Mouse (Mus musculus): ENCODE data around the gene S100a6.

S100a6 gene

DNA sequence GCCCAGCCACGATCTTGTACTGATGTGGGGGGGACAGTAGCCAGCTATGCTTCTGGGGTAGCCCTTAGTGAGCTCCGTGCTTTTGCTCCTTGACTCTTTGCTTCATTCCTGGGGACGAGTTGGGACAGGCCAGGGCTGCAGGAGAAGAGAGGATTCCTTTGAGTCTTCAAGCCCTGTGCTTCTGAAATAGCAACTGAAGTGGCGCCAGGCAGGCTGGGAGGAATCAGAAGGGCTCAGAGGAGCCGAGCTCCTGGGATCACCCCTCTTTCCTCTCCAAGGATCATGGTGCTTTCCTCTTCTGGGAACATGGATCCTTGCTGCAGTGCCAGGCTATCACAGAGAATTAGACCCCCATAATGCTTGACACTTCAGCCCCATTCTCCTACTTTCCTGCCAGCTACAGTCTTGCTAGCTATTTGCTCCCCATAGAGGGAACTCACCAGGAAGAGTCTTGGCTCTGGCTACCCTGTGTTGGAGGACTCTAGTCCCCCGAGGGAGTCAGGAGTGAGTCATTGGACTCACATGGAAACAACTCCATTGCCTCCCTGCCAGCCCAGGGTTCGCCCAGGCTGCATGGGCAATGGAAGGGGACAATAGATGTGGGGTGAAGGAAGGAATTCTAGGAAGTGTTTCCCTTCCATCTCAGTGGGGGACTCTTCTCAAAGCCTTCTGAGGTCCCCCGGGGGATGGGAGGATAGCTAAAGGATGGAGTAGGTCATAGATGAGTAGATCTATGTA, 12.1 kb upstream of the S100a6 start:
- no peak for DNase-seq (ENCODE audit: low spot score in 2 of 2)

DNA sequence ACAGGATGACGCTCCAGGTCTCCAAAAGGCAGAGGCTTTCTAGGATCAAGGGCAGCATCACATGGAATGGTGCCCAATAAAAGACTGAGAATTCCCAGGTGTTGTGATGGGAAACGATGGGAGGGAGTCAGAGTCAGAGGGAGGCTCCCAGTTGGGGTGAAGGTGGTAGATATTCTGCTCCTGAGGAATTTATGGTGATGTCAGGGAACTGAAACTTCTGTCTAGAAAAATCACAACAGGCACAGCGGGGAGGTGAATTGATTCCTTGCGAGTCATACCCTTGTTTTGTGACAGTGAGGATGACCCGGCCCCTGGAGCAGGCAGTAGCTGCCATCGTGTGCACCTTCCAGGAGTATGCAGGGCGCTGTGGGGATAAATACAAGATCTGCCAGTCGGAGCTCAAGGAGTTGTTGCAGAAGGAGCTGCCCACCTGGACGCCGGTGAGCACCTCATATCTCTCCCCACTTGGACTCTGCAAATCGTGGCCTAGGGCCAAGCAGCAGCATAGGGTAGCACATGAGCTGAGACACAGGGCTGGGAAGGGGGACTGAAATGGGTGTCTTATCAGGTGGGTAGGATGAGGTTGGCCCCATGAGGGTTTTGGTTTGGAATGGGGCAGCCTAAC, 11.1 kb upstream of the S100a6 start, which contains the start of gene Gm42674:
Gene Gm42674, plus strand, starts transcription at position 419 of the 625 bp plus-strand sequence.
- DNase-seq (ENCODE audit: low spot score in 2 of 2), result no peak

GRCm38 (mm10) chr3:90603623-90604022, 9.1 kb upstream of the S100a6 start, which contains the start of gene S100a4:
Gene S100a4 (plus strand): TSS chr3:90603771.
- DNase-seq (ENCODE audit: low spot score in 2 of 2), result no peak

DNA sequence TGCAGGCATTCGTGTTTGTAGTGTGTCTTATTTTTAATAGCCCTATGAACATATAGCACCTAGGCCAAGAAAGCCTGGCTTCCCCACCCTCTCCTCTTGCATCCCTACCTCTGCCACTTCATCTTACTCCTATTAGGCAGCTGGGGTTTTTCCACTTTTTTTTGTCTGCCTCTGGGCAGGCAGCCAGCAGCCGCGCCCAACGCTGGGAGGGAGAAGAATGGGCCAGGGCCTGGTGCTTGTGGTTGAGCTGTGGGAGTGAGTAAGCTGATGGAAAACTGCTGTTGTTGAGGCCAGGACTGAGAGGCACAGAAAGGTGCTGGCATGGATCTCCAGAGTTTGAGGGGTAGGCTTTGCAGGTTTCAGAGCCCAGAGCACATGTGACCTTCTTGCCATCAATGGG, 8.3 kb upstream of the S100a6 start:
- DNase-seq (ENCODE audit: low spot score in 2 of 2), result peak in 1 of 2 experiments; percentile 49

GRCm38 (mm10) chr3:90605049-90605448, 7.6 kb upstream of the S100a6 start:
- no peak for DNase-seq (ENCODE audit: low spot score in 2 of 2)

DNA sequence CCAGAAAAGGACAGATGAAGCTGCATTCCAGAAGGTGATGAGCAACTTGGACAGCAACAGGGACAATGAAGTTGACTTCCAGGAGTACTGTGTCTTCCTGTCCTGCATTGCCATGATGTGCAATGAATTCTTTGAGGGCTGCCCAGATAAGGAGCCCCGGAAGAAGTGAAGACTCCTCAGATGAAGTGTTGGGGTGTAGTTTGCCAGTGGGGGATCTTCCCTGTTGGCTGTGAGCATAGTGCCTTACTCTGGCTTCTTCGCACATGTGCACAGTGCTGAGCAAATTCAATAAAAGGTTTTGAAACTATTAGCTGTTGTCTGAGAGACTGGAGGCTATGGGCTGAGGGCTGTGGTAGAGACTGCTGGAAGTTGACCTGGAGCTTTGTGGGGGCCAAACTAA, 6.9 kb upstream of the S100a6 start:
- DNase-seq (ENCODE audit: low spot score in 2 of 2), result no peak

GRCm38 (mm10) chr3:90606185-90606584, 6.5 kb upstream of the S100a6 start:
- no peak for DNase-seq (ENCODE audit: low spot score in 2 of 2)

GRCm38 (mm10) chr3:90607361-90607760, 5.3 kb upstream of the S100a6 start:
- no peak for DNase-seq (ENCODE audit: low spot score in 2 of 2)

DNA sequence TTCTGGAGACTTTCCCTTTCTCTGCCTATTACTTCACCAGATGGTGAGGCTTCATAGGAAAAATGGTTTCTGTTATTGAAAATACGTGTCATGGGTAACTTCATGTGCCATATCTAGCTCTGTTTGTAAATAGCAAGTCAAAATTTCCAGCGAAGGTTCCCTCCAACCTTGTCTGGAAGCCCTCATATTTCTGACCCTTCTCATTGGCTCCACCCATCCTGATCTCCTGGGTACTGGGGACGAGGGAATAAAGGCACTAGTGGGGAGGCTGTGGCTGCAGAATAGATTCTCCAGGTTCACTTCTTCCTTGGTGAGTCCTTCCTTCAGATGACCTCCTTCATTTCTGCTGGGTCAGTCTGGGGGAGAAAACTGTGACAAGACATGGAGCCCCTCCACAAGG, 4.5 kb upstream of the S100a6 start, which contains the start of gene S100a5:
Gene S100a5, plus strand, starts transcription at position 301 of the 400 bp plus-strand sequence.
- no peak for DNase-seq (ENCODE audit: low spot score in 2 of 2)

DNA sequence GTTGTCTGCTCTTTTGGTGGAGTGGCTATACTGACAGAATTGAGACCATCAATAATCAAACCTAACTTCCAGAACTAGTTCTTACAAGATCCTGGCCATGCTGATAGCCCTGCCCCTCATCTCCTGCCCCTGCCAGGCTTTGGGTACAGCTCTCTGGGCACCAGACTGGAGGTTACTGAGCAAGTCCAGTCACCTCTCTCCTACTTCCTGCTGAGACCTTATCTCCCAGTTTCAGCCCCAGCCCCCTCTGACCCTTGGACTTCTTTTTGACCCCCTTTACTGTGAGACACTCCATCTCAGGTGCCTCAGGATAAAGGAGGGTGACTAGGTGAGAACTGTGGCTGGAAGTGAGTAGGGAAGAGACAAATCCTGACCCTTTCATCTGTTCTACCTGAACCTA, 3.6 kb upstream of the S100a6 start:
- no peak for DNase-seq (ENCODE audit: low spot score in 2 of 2)

DNA sequence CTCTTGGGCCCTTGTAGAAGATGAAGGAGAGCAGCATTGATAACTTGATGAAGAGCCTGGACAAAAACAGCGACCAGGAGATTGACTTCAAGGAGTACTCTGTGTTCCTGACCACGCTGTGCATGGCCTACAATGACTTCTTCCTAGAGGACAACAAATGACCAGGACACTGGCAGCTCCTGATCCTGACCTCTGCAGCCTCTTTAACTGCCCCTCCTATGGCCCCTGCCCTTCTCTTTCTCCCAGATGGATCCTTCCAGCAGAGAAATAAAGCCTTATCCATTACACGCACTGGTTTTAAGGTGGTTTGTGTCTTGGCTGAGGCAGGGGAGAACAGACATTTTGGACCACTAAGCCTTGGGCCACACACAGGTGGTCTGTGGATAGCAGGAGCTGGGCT, 1.2 kb upstream of the S100a6 start:
- DNase-seq (ENCODE audit: low spot score in 2 of 2), result no peak

GRCm38 (mm10) chr3:90612061-90612460, 621 bp upstream of the S100a6 start:
- no peak for DNase-seq (ENCODE audit: low spot score in 2 of 2)

DNA sequence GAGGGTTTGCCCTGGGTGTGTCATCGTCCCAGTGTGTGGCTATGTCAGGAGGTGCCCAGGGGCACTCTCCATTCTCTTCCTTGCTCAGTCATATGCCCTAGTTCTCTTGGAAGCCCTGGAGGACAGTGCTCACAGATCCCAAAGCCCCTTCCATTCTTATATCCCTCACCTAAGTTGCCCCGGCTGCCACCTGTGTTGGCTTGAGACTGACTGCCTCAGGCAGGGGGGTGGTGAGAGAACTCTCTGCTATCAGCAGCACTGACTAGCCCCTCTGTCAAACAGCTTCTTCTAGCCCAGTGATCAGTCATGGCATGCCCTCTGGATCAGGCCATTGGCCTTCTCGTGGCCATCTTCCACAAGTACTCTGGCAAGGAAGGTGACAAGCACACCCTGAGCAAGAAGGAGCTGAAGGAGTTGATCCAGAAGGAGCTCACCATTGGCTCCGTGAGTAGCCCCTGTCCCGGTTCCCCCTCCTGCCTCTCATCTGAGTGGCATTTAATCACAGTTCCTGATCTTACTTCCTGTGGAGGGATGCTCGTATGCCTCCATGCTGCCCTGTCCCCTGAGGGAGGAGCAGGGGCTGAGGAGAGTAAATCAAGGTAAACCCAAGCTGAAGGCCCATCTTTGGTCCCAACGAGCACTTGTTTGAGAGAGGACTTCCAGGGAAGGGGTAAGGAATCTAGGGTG, 922 bp downstream of the S100a6 start:
- DNase-seq (ENCODE audit: low spot score in 2 of 2), result no peak

- DNase-seq (ENCODE audit: low spot score in 2 of 2), result no peak
These were observed 1.5 kb downstream of the S100a6 start for GRCm38 (mm10) chr3:90614148-90614530.

DNA sequence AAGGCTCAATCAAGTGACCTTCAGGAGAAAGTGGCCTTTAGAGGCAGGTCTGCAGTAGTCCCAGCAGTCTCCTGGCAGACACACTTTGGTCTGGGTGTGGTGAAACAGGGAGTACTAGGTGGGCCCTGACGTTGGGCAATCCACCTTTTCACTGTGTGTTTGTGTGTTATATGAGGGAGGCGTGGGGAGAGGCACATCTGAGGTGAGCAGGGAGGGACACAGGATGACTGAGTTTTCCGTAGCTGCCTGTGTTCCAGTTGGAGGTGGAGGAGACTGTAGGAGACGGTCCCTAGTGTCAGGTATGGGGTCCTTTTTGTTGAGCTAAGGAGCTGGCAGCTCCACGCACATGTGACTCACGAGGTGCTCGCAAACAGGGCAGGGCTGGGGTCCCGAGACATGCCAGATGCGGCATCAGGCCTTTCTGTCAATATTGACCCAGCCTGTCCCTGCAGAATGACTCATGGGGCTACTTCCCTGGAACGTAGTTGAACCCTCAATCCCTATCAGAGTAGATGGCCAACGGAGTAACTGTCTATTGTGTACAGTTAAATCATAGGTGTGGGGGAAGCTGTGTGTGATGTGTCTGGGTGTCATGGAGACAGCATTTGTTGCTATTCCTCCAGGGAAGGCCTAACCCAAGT, 2.0 kb downstream of the S100a6 start:
- no peak for DNase-seq (ENCODE audit: low spot score in 2 of 2)

- DNase-seq (ENCODE audit: low spot score in 2 of 2), result peak; percentile 63 to 66
These were observed 2.7 kb downstream of the S100a6 start for GRCm38 (mm10) chr3:90615415-90615814.

GRCm38 (mm10) chr3:90615911-90616310, 3.2 kb downstream of the S100a6 start:
- DNase-seq (ENCODE audit: low spot score in 2 of 2), result no peak

DNA sequence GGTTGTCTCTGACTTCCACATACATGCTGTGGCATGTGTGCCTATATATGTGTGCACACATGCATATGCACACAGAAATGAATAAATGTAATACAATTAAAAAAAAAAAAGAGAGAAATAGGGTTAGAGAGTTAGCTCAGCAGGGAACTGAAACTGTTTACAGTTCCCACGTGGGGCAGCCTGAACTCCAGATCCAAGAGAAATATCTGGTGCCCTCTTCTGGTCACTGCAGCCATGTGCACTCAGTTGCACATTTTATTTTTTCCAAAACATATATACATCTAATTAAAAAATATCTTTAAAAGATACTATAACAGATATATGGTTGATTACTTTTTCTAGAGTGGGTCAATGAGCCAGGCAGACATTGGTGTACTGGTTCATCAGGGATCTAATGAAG, 4.9 kb downstream of the S100a6 start:
- no peak for DNase-seq (ENCODE audit: low spot score in 2 of 2)

DNA sequence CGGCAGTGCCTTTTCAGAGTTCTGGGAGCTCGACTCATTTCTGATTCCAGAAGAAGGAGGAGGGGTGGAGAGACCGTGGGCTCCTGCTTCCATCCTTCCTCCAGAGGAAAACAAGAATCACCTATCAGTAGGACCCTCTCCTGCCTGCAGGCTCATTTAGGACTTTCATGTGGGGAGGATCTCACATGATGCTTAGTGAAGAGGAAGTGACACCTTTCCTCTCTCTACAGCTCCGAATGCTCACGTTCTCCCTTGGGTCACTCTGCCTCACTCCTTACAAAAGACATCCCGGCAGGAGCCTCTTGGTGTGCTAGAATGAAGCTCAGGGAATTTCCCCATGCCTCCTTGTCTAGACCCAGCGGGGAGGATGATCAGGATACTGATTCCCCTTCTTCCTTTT, 8.9 kb downstream of the S100a6 start:
- DNase-seq (ENCODE audit: low spot score in 2 of 2), result no peak

GRCm38 (mm10) chr3:90623435-90624071, 10.9 kb downstream of the S100a6 start:
- DNase-seq (ENCODE audit: low spot score in 2 of 2), result peak; percentile 45 to 71

- no peak for DNase-seq (ENCODE audit: low spot score in 2 of 2)
These were observed 12.8 kb downstream of the S100a6 start for GRCm38 (mm10) chr3:90625496-90625895.
